Mouse (Mus musculus) cerebellum, postnatal 10 days (tissue): ENCODE results near the gene Homer2.

Source experiments
- DNase-seq, 2 experiments: peaks; one replicate each; pipeline ENCODE4 v3.0.0; 2021; ENCODE audit warnings: mixed read lengths in 2 of 2

The Homer2 gene

GRCm38 (mm10) chr7:81707471-81708140, at the start of gene Homer2:
Homer2 (minus strand) TSS chr7:81707527.
- DNase-seq: peak; percentile 79 to 84

GRCm38 (mm10) chr7:81747956-81748355, 40.6 kb upstream of the Homer2 start:
- no peak for DNase-seq

GRCm38 (mm10) chr7:81744145-81744544, 36.8 kb upstream of the Homer2 start:
- peak; percentile 76 to 78 for DNase-seq

GRCm38 (mm10) chr7:81740010-81740409, 32.7 kb upstream of the Homer2 start:
- DNase-seq: no peak

GRCm38 (mm10) chr7:81738720-81739385, 31.5 kb upstream of the Homer2 start:
- no peak for DNase-seq

GRCm38 (mm10) chr7:81735300-81736048, 28.1 kb upstream of the Homer2 start:
- DNase-seq: no peak

GRCm38 (mm10) chr7:81732183-81733089, 25.1 kb upstream of the Homer2 start:
- no peak for DNase-seq

GRCm38 (mm10) chr7:81731181-81731651, 23.9 kb upstream of the Homer2 start:
- no peak for DNase-seq

- DNase-seq: no peak
Measured at GRCm38 (mm10) chr7:81729787-81730186, 22.5 kb upstream of the Homer2 start.

GRCm38 (mm10) chr7:81727716-81728115, 20.4 kb upstream of the Homer2 start:
- DNase-seq: no peak

GRCm38 (mm10) chr7:81726728-81727005, 19.3 kb upstream of the Homer2 start:
- no peak for DNase-seq

- no peak for DNase-seq
Measured at GRCm38 (mm10) chr7:81725986-81726727, 18.8 kb upstream of the Homer2 start.

GRCm38 (mm10) chr7:81723851-81724250, 16.5 kb upstream of the Homer2 start:
- no peak for DNase-seq

- DNase-seq: peak; percentile 67 to 69
Measured at GRCm38 (mm10) chr7:81721271-81721670, 13.9 kb upstream of the Homer2 start.

- no peak for DNase-seq
Measured at GRCm38 (mm10) chr7:81719216-81719661, 11.9 kb upstream of the Homer2 start.

GRCm38 (mm10) chr7:81718657-81719056, 11.3 kb upstream of the Homer2 start:
- DNase-seq: no peak

GRCm38 (mm10) chr7:81710166-81710565, 2.8 kb upstream of the Homer2 start:
- DNase-seq: no peak

- DNase-seq: no peak
Measured at GRCm38 (mm10) chr7:81708165-81708564, 838 bp upstream of the Homer2 start.

- DNase-seq: peak; percentile 85 to 86
Measured at GRCm38 (mm10) chr7:81706416-81707391, 623 bp downstream of the Homer2 start.

- no peak for DNase-seq
Measured at GRCm38 (mm10) chr7:81706027-81706415, 1.3 kb downstream of the Homer2 start.

- no peak for DNase-seq
Measured at GRCm38 (mm10) chr7:81698357-81698756, 9.0 kb downstream of the Homer2 start.
